Mouse (Mus musculus) lung, postnatal 10 days (tissue): ENCODE measurements around the gene A930033H14Rik.
A peak's percentile ranks its signal among the peaks of the same experiment; 100 is the strongest.

Experiments used
- DNase-seq: peaks from one replicate; pipeline ENCODE4 v3.0.0; 2021

Gene A930033H14Rik

DNA sequence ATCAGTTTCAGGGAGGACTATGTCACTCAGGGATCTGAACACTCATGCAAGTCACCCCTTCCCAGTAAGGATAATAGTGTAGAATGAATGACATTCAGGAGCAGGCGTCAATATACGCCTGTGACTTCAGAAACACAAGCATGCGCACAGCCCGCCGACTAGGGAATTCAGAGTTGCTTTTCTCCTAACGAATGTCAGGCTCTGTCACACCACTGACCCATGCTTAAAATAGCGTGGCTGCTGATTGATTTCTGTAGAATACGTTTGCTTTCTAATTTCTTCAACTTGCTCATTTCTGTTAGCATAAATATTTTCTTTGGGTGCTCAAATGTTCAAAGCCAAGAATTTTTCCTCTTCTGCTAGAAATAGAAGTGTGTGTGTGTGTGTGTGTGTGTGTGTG, 13.1 kb upstream of the A930033H14Rik start:
- peak; percentile 68 for DNase-seq

DNA sequence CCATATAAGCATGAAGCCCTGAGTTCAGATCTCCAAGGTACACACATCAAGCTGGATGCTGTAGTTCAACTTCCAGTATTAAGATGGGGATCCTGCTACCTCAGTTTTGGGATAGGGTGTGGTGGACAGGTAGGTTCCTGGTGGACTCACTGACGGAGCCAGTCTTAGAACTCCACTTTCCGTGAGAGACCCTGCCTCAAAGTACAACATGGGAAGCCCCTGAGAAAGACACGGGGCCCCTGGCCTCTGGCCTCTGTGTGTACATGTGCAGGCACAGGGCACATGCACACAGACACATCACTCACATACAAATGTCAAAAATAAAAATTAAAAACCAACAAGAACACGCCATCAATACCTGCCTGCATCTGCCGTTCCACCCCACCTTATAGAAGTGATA, 12.6 kb upstream of the A930033H14Rik start:
- no peak for DNase-seq

DNA sequence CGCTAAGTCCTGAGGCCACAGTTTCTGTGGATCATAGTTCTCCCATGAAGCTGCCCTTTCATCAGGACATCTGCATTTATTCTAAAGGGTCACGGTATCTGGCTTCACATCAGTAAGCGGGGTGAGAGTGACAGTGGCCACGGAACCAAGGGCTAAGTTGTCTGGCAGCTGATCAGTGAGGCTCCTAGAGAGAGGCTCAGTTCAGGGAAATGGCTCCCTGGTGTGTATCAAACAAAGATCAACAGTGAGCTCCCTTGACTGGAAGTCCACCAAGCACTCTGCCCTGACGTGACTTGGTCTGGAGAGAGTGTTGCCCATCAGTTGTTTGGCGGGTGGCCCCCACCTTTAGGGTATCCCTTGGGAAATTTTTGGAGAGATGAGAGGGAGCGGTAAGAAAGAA, 11.4 kb upstream of the A930033H14Rik start:
- DNase-seq: peak; percentile 14

- DNase-seq: no peak
Observed at GRCm38 (mm10) chr10:69223232-69223631, 10.3 kb upstream of the A930033H14Rik start.

GRCm38 (mm10) chr10:69221955-69222354, 9.1 kb upstream of the A930033H14Rik start:
- DNase-seq: no peak

DNA sequence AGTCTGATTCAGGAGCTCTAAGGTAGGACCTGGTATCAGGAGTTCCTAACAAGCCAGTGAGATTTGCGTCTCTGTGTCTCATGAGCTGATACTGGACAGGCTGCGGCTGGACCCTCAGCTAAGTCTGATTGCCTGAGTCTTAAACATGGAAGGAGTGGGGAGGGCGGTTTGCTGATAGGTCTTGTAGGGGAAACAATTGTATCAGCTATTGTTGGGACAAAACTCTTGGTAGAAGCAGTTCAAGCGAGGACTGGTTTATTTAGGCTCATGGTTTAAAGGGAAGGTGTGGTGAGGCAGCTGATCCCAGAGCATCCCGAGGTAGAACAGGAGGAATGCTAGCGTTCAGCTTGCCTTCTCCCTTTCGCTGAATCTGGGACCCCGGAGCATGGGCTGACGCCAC, 8.2 kb upstream of the A930033H14Rik start:
- no peak for DNase-seq

DNA sequence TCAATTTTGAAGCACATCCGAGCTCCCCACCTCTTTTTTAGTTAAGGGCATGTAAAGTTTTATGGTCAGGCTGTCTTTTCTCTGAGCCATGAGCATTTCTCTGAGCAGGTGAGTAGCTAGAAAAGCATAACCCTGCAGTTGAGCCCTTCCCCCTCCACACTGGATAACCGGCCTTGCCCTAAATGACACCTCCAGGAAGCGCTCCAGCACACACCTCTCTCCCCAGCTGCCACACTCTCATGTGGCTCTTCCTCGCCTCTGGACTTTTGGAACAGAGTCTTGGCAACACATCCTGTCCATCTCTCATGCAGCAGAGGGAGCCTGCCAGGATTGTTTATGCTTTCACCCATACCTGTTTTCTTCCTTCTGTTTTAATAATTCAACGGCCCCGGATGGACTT, 7.4 kb upstream of the A930033H14Rik start:
- DNase-seq: no peak

GRCm38 (mm10) chr10:69219289-69219626, 6.4 kb upstream of the A930033H14Rik start:
- no peak for DNase-seq

- DNase-seq: peak; percentile 56
Observed at GRCm38 (mm10) chr10:69218458-69219288, 5.8 kb upstream of the A930033H14Rik start.

DNA sequence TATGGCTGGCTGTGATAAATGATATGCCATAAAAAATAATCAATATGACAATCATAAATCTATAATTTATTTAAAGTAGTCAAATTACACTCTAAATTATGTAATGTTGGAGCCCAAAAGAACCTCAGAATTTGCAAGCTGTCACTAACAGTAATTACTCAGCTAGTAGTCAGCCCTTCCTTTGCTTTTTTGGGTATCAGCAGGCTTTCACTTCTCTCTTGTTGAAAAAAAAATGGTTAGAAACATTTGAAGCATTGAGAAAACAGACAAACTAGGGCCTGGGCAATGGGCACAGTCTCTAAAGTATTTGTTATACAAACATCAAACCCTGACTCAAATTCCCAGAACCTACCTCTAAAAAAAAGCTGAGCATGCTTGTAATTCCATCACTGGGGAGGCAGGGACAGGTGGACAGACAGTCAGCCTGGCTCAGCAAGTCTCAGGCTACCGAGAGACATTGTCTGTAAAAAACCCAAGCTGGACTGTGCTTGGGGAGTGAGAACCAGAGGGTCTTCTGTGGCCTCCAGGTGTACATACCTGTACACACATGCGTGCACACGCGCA, 4.3 kb upstream of the A930033H14Rik start:
- no peak for DNase-seq

- peak; percentile 22 for DNase-seq
Observed at GRCm38 (mm10) chr10:69213986-69214385, 1.1 kb upstream of the A930033H14Rik start.

- DNase-seq: peak; percentile 64
Observed at GRCm38 (mm10) chr10:69213451-69213877, 566 bp upstream of the A930033H14Rik start.

GRCm38 (mm10) chr10:69211976-69212375, 922 bp downstream of the A930033H14Rik start:
- peak; percentile 47 for DNase-seq

DNA sequence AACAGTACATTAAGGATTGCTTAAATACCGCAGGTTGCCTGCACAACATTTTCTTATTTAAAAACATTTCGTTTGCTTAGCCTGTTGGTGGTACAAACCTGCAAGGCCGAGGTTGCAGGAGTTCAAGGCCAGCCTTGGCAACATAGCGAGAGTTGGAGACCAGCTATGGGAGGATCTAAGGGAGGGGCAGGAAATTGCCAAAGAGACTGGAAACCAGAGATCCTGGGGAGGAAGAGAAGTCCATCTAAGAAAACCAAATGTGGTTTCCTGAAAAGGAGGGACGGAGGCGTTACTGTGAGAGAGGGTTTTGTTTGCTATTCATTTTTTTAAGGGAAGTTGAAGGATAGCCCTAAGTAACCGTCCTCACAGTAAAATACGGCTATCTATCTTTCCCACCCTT, 1.3 kb downstream of the A930033H14Rik start:
- DNase-seq: peak; percentile 54

- DNase-seq: no peak
Observed at GRCm38 (mm10) chr10:69210659-69211058, 2.2 kb downstream of the A930033H14Rik start.

DNA sequence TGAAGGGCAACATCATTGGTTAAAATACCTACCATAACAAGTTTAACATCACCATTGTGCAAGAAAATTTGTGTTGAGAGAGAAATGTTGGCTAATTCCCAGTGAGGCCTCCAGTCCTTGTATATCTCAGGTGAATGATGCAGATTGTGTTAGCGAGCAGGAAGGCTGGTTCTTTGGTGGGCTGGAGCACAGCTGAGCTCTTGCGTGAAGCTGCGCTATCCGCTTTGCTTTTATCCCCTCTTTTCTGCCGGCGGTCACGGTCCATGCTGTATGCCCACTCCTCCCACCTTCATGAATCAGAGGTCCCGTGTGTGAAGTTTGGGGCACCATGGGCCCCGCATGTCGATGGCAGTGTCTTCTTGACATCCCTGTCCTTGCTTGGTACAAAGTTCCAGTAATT, 2.9 kb downstream of the A930033H14Rik start:
- DNase-seq: no peak

DNA sequence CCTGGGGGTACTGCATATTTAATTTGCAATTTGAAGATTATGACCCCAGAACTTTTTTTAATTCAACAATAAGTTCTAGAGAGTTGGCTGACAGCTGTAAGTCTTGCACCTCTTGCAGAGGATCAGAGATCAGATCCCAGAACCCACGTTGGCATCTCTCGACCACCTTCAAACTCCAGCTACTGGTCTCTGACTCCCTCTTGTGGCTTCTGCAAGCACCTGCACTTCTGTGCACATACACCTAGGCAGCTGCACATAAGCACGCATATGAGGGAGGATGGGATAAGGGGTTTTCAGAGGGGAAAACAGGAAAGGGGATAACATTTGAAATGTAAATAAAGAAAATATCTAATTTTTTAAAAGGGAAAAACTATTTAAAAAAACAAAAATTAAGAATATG, 4.2 kb downstream of the A930033H14Rik start:
- no peak for DNase-seq

GRCm38 (mm10) chr10:69207981-69208630, 4.8 kb downstream of the A930033H14Rik start:
- no peak for DNase-seq

GRCm38 (mm10) chr10:69207481-69207880, 5.4 kb downstream of the A930033H14Rik start:
- DNase-seq: no peak

GRCm38 (mm10) chr10:69206081-69206480, 6.8 kb downstream of the A930033H14Rik start:
- no peak for DNase-seq

- DNase-seq: no peak
Observed at GRCm38 (mm10) chr10:69204677-69205400, 8.1 kb downstream of the A930033H14Rik start.

- no peak for DNase-seq
Observed at GRCm38 (mm10) chr10:69193721-69194120, 19.2 kb downstream of the A930033H14Rik start.

- peak; percentile 32 for DNase-seq
Observed at GRCm38 (mm10) chr10:69192266-69192665, 20.6 kb downstream of the A930033H14Rik start.
